Mouse (Mus musculus) hindbrain, embryonic 11.5 days (tissue): ENCODE results near the gene Ltbp4. TPM values are rescaled to one million over a fixed set of nuclear protein-coding genes. Genes with fewer than 3 reads are reported as not detected.
A peak's percentile ranks its signal among the peaks of the same experiment; 100 is the strongest.

Source experiments
- ATAC-seq: fragments of 200-750 bp; cut with Nextera tagmentation; 2 replicates; pipeline ENCODE4 v1.8.0; 2017; ENCODE audit warnings: mild to moderate bottlenecking, moderate TSS enrichment, moderate library complexity; ENCODE audit not compliant: low FRiP score
- DNase-seq: peaks from one replicate; pipeline ENCODE4 v3.0.0-alpha.2; 2015; ENCODE audit warnings: low spot score
- H3K27ac ChIP-seq: fragments of 300-500 bp; sonication (generic); 2 replicates; pipeline ENCODE4 v1.5.1; 2014; ENCODE audit warnings: mild to moderate bottlenecking, low read depth, low read length
- H3K27me3 ChIP-seq: fragments of 300-500 bp; sonication (generic); 2 replicates; pipeline ENCODE4 v1.6.1; 2014; ENCODE audit warnings: mild to moderate bottlenecking, low read length, moderate library complexity, mixed read lengths; ENCODE audit not compliant: control insufficient read depth, insufficient read depth
- H3K36me3 ChIP-seq: fragments of 300-500 bp; sonication (generic); 2 replicates; pipeline ENCODE4 v1.6.1; 2014; ENCODE audit warnings: mild to moderate bottlenecking, low read length, moderate library complexity, mixed read lengths; ENCODE audit not compliant: control insufficient read depth, insufficient read depth
- H3K4me1 ChIP-seq: fragments of 300-500 bp; sonication (generic); replicated peaks from 2 replicates; pipeline ENCODE4 v1.6.1; 2014; ENCODE audit warnings: low read length, mixed read lengths; ENCODE audit not compliant: control insufficient read depth, insufficient read depth
- H3K4me2 ChIP-seq: fragments of 300-500 bp; sonication (generic); replicated peaks from 2 replicates; pipeline ENCODE4 v1.6.1; 2014; ENCODE audit warnings: mild to moderate bottlenecking, low read depth, low read length
- H3K4me3 ChIP-seq: fragments of 300-500 bp; sonication (generic); 2 replicates; pipeline ENCODE4 v1.5.1; 2014; ENCODE audit warnings: low read depth, low read length
- H3K9ac ChIP-seq: fragments of 300-500 bp; sonication (generic); 2 replicates; pipeline ENCODE4 v1.6.1; 2014; ENCODE audit warnings: low read depth, low read length
- H3K9me3 ChIP-seq: fragments of 300-500 bp; sonication (generic); 2 replicates; pipeline ENCODE4 v1.6.1; 2016; ENCODE audit warnings: low read length; ENCODE audit not compliant: control insufficient read depth
- WGBS: fragments of 180-500 bp; shearing (Covaris S2); extraction: QIAGEN DNeasy Blood & Tissue Kit; methylation state at CpG from one replicate; pipeline ENCODE4 v1.1.7; 2014; 5-methylcytosine and 5-hydroxymethylcytosine counted together
- polyA plus RNA-seq: library from polyadenylated mRNA; unstranded; fragments of >200 nt; fragmentation: Nextera tagmentation; extraction: Ambion mirVana; gene quantifications from 2 replicates; pipeline ENCODE4 v1.2.1, GENCODE M21; 2014

The Ltbp4 gene
- polyA plus RNA-seq, 1 experiment from 2014 or later, result 2.4 TPM

DNA sequence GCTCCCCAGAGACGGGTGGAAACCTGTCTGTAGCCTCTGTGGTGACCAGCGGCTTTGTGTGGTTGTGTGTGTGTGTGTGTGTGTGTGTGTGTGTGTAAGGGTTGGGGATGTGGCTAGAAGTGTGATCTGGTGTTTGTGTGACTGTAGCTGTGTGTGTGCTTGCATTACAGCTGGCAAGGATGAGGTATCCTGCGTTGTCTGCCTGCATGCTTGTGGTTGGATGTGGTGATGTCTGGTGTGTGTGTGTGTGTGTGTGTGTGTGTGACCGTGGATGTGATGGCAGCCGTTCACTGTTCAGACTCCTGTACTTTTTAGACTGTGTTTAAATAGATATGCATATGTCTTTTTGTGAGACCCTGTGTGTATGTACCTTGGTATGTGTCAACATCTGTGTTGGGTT, 77.7 kb downstream of the Ltbp4 start:
- ATAC-seq, result no peak
- Histone ChIP-seq H3K9ac (peak overlapping the region; percentile 95), H3K4me2 (peak overlapping the region; percentile 77), H3K27me3 (no peaks in the 10 kb centered on the region), H3K4me1 (peaks cover 13% of the 10 kb centered on the region), H3K9me3 (no peaks in the 10 kb centered on the region), H3K27ac (peak overlapping the region; percentile 89), H3K36me3 (no peaks in the 10 kb centered on the region; the same call in 1 of the 2 replicates), H3K4me3 (peak overlapping the region; percentile 84)
- 41% methylated on average over 5 of the region's 5 CpGs for WGBS
- DNase-seq, result no peak

DNA sequence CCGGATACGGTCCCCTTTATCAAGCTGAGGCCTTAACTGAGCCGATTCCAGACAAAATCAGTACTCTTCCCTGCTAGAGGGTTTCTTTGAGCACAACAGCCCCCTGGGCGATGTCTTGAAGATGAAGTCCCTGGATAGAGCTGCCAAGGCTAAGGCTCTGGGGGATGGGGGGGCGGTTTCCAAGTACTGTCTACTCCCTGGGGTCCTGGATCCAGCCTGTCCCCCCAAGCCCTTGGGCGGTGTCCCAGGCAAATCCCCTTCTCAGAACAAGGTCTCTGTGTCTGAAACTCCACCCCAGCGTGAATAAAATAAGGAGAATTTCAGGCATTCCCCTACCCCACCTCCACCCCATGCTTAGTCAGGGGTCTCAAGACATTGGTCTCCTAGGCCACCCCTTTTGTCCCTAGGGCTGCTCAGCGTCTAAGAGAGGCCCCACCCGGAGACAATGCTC, 78.2 kb downstream of the Ltbp4 start:
- Histone ChIP-seq H3K27ac (peak overlapping the region; percentile 89), H3K4me1 (peaks cover 13% of the 10 kb centered on the region), H3K9ac (peak overlapping the region; percentile 95), H3K4me2 (peak overlapping the region; percentile 77), H3K4me3 (peak overlapping the region; percentile 84), H3K36me3 (no peaks in the 10 kb centered on the region; the same call in 1 of the 2 replicates), H3K27me3 (no peaks in the 10 kb centered on the region), H3K9me3 (no peaks in the 10 kb centered on the region)
- WGBS, result 0% methylated on average over 9 of the region's 9 CpGs
- 0 out of 2 replicates have a peak, but pooled peaks have one; percentile 2 for ATAC-seq
- peak; percentile 55 for DNase-seq

DNA sequence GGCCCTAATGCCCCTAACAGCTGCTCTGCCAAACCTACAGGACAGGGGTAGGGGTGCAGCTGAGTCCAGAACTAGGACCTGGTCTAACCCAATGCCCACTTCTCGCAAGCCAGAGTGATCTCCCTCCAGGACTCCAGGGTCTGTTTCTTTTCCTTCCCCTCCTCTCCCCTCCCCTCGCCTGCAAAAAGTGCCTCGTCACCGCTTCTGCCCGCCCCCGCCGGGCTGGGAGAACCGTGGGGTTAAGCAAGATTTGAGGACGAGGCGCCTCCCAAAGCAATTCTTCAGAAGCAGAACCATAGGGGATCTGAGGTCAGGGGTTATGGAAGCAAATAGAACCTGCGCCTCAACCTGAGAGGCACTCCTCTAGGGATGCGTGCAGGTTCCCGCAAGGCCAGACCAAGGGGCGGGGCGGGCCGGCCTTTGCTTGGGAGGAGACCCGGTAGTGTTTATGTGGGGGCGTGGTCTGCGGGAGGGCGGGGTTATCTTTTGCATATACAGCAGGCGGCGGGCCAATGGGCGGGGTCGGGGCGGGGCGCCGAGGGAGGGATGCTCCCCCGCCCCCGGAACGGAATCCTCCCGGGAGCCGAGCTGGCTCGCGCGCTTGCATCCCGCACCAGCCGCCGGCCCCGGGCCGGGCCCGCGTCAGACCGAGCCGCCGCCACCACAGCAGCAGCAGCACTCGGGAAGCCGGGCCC, 79.1 kb downstream of the Ltbp4 start, which contains the start of gene Numbl:
Gene Numbl, plus strand, starts transcription at position 229 of the 695 bp plus-strand sequence.
- H3K4me1 ChIP-seq, result peaks cover 13% of the 10 kb centered on the region
- H3K4me3 ChIP-seq, result peak within 1 kb of the TSS; percentile 84

DNA sequence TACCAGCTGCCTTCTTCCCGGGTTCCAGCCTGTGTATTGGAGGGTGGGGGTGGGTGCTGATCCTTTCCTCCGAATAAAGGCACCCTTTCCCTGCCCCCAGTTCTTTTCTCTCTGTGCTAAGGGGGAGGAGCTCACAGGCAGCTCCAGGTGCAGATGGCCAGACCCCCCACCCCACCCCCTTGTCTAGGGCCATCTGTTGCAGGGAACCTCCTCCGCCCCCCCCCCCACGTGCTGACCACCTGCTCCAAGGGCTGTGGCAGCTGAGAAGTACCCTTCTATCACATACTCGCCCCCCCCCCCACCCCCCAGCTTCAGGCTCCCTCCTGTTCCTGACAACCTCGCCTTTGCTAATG, 79.7 kb downstream of the Ltbp4 start:
- peak; percentile 29 for ATAC-seq
- H3K9me3 ChIP-seq, result no peaks in the 10 kb centered on the region
- peaks cover 13% of the 10 kb centered on the region for H3K4me1 ChIP-seq
- 2% methylated on average over 4 of the region's 6 CpGs for WGBS
- H3K36me3 ChIP-seq, result no peaks in the 10 kb centered on the region; the same call in 1 of the 2 replicates
- no peaks in the 10 kb centered on the region for H3K27me3 ChIP-seq
- H3K27ac ChIP-seq, result peak overlapping the region; percentile 79
- DNase-seq, result peak; percentile 62
- H3K4me2 ChIP-seq, result peak overlapping the region; percentile 77
- H3K4me3 ChIP-seq, result peak overlapping the region; percentile 84
- H3K9ac ChIP-seq, result no peak overlapping the region; the same call in none of the 2 replicates

More for the DNA sequence above, 79.1 kb downstream of the Ltbp4 start, which contains the start of gene Numbl:
- DNase-seq (peak; percentile 98), ATAC-seq (peak; percentile 88)
- no peaks in the 10 kb centered on the region for H3K27me3 ChIP-seq
- peak within 1 kb of the TSS; percentile 77 for H3K4me2 ChIP-seq
- H3K36me3 ChIP-seq, result no peaks in the 10 kb centered on the region; the same call in 1 of the 2 replicates
- under 1% methylated on average over 41 of the region's 47 CpGs for WGBS
- no peaks in the 10 kb centered on the region for H3K9me3 ChIP-seq
- H3K27ac ChIP-seq, result peak within 1 kb of the TSS; percentile 89
- peak within 1 kb of the TSS; percentile 95 for H3K9ac ChIP-seq

DNA sequence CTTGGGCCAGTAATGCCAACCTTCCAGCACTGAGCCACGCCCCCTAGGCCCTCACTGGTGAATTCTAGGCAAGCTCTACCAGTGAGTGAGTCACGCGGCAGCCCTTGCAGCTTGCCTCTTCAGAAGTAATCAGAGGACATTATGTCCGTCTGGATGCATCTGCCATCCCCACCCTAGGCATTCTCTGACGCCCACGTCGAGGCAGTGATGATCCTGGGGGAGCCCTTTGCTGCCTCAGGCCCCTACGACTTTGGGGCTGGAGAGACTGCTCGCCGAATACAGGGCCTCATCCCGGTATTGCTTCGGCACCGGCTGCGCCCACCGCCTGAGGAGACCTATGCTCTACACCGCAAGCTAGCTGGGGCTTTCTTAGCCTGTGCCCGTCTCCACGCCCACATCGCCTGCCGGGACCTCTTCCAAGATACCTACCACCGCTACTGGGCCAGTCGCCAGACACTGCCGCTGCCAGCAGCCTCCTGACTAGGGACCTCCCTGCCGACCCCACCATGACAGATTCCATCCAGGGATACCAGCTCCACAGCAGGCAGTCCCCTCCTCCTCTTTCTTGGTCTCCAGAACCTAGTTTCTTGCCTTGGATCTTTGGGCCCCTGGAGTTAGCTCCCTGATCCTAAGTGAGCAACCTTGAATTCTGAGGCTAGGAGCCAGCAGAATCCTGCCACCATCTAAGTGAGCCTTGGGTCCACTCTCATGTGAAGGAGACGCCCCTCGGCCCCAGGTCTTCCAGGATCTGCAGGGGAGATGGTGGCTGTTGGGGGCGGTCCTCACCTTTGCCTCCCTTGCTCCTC, 80.2 kb downstream of the Ltbp4 start:
- Histone ChIP-seq H3K9me3 (no peaks in the 10 kb centered on the region), H3K9ac (peak overlapping the region; percentile 44; the same call in 1 of the 2 replicates), H3K36me3 (no peaks in the 10 kb centered on the region), H3K27me3 (no peaks in the 10 kb centered on the region), H3K27ac (peak overlapping the region; percentile 79), H3K4me2 (peak overlapping the region; percentile 77), H3K4me3 (peak overlapping the region; percentile 21), H3K4me1 (peaks cover 13% of the 10 kb centered on the region)
- DNase-seq, result peak; percentile 55
- no peak for ATAC-seq
- 14% methylated on average over 27 of the region's 27 CpGs for WGBS

DNA sequence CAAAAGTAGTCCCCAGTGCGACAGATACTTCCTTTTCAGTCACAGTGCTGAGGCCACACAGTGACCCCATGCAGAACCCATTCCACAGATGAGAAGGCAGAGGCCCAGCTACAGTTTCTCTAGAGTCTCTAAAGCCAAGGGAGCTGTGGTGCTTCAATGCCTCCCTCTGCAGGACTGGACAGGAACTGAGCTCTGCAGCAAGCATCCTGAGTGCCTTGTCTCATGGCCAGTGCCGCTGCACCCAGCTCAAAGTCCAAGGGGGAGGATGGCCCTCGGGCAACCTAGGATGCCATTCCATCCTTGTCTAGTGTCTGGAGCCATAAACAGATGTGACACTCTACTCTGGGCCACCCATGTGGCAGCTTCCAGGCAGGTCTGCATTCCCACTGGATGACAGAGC, 81.8 kb downstream of the Ltbp4 start:
- WGBS, result 81% methylated on average over 3 of the region's 3 CpGs
- no peak for ATAC-seq
- Histone ChIP-seq H3K36me3 (no peaks in the 10 kb centered on the region), H3K4me2 (no peak overlapping the region), H3K9me3 (no peaks in the 10 kb centered on the region), H3K4me3 (no peak overlapping the region), H3K27ac (no peak overlapping the region), H3K9ac (no peak overlapping the region), H3K27me3 (no peaks in the 10 kb centered on the region), H3K4me1 (peaks cover 13% of the 10 kb centered on the region)
- DNase-seq, result peak; percentile 15

Other genes with a start within 250 kb of the Ltbp4 start
- not detected in 2 replicates for gene Cyp2f2, start 217.8 kb downstream of the Ltbp4 start, polyA plus RNA-seq
- 0.11 TPM in 1 of 2 replicates, not detected in the other for gene Cyp2t4, start 184.0 kb downstream of the Ltbp4 start, polyA plus RNA-seq
- 37.2 and 43.2 TPM in 2 replicates for gene Egln2, start 170.9 kb downstream of the Ltbp4 start, polyA plus RNA-seq
- gene Rab4b, start 158.8 kb downstream of the Ltbp4 start, polyA plus RNA-seq, result 68.9 and 75.4 TPM in 2 replicates
- gene Gm21983, start 156.6 kb downstream of the Ltbp4 start, polyA plus RNA-seq, result 0.39 TPM in 1 of 2 replicates, not detected in the other
- gene Mia, start 156.5 kb downstream of the Ltbp4 start, polyA plus RNA-seq, result 3.4 and 3.7 TPM in 2 replicates
- 3.4 and 4.1 TPM in 2 replicates for gene BC024978, start 141.9 kb downstream of the Ltbp4 start, polyA plus RNA-seq
- gene Snrpa, start 141.4 kb downstream of the Ltbp4 start, polyA plus RNA-seq, result 333 and 349 TPM in 2 replicates
- 5.0 and 6.7 TPM in 2 replicates for gene Itpkc, start 109.0 kb downstream of the Ltbp4 start, polyA plus RNA-seq
- 13.9 and 18.4 TPM in 2 replicates for gene Coq8b, start 104.7 kb downstream of the Ltbp4 start, polyA plus RNA-seq
- gene Numbl, start 79.3 kb downstream of the Ltbp4 start, polyA plus RNA-seq, result 19.8 and 22.7 TPM in 2 replicates
- 51.5 and 56.7 TPM in 2 replicates for gene Shkbp1, start 18.3 kb upstream of the Ltbp4 start, polyA plus RNA-seq
- 0.33 and 0.57 TPM in 2 replicates for gene Gm20479, start 19.7 kb upstream of the Ltbp4 start, polyA plus RNA-seq
- gene Sptbn4, start 110.0 kb upstream of the Ltbp4 start, polyA plus RNA-seq, result 0.20 and 0.57 TPM in 2 replicates
- gene Blvrb, start 110.3 kb upstream of the Ltbp4 start, polyA plus RNA-seq, result 34.8 and 35.4 TPM in 2 replicates
- 20.7 and 22.2 TPM in 2 replicates for gene Sertad3, start 136.1 kb upstream of the Ltbp4 start, polyA plus RNA-seq
- gene Sertad1, start 149.2 kb upstream of the Ltbp4 start, polyA plus RNA-seq, result 18.4 and 21.0 TPM in 2 replicates
- 0.53 and 1.0 TPM in 2 replicates for gene Prx, start 161.6 kb upstream of the Ltbp4 start, polyA plus RNA-seq
- gene Hipk4, start 185.6 kb upstream of the Ltbp4 start, polyA plus RNA-seq, result 0.21 and 0.96 TPM in 2 replicates
- 72.1 and 72.9 TPM in 2 replicates for gene Pld3, start 215.5 kb upstream of the Ltbp4 start, polyA plus RNA-seq
- gene 2310022A10Rik, start 215.5 kb upstream of the Ltbp4 start, polyA plus RNA-seq, result 22.4 and 24.5 TPM in 2 replicates